Mouse (Mus musculus) embryonic stem cell, embryonic (primary cell): ENCODE data around the gene Dot1l.

Source experiments
- CTCF ChIA-PET, 4 experiments: fragments of 300-600 bp in 2 of 4; fragments of 350-600 bp in 2 of 4; sonication (Branson Sonifier 250); formaldehyde crosslinking; loops; one replicate each; lab custom pipeline; 2022; ENCODE audit warnings: inconsistent platforms in 2 of 4; lab: Charles Lee
- POLR2A ChIA-PET, 4 experiments: fragments of 300-600 bp in 2 of 4; fragments of 350-600 bp in 2 of 4; sonication (Branson Sonifier 250); formaldehyde crosslinking; loops; one replicate each; lab custom pipeline; 2022; ENCODE audit warnings: antibody characterized with exemption in 4 of 4, inconsistent platforms in 1 of 4; lab: Charles Lee

Gene Dot1l

GRCm38 (mm10) chr10:80806341-80807056 is 51.5 kb downstream of the Dot1l start:
- CTCF ChIA-PET, result interaction anchor here (0.8 to 8.6 kb wide), 61 partner anchors 8 to 696 kb away, joined by 3 to 142 read pairs (median 5); partner anchors contain the start of genes Lmnb2 (in 1 of the 4), Slc39a3 (in 1 of the 4) and Timm13 (in 1 of the 4)
- POLR2A ChIA-PET, result interaction anchor here in 3 of 4 experiments (0.6 to 9.2 kb wide), 80 partner anchors 8 to 638 kb away, joined by 3 to 99 read pairs (median 4); partner anchors contain the start of genes Sf3a2 (in 3 of the 3), Timm13 (in 3 of the 3), Ap3d1 (in 2 of the 3) and Csnk1g2 (in 2 of the 3)

- ChIA-PET POLR2A (interaction anchor here (0.6 to 9.2 kb wide), 57 partner anchors 9 to 639 kb away, joined by 3 to 99 read pairs (median 4); partner anchors contain the start of genes Sf3a2 (in 3 of the 4), Plekhj1 (in 2 of the 4), Ap3d1 (in 1 of the 4) and Csnk1g2 (in 1 of the 4)), CTCF (interaction anchor here in 3 of 4 experiments (0.6 to 8.6 kb wide), 35 partner anchors 11 to 696 kb away, joined by 3 to 142 read pairs (median 5); partner anchors contain the start of genes Lmnb2 (in 1 of the 3) and Timm13 (in 1 of the 3))
Measured at GRCm38 (mm10) chr10:80807057-80807627, 52.1 kb downstream of the Dot1l start.

GRCm38 (mm10) chr10:80808099-80808984 is 53.3 kb downstream of the Dot1l start:
- POLR2A ChIA-PET, result interaction anchor here (0.6 to 9.2 kb wide), 42 partner anchors 8 to 516 kb away, joined by 3 to 99 read pairs (median 6); partner anchors contain the start of genes Plekhj1 (in 2 of the 4), Ap3d1 (in 1 of the 4), Csnk1g2 (in 1 of the 4) and Gadd45b (in 1 of the 4)
- CTCF ChIA-PET, result interaction anchor here in 3 of 4 experiments (0.6 to 8.6 kb wide), 13 partner anchors 30 to 230 kb away, joined by 3 to 142 read pairs (median 3); partner anchors contain the start of gene Abhd17a (in 1 of the 3)

GRCm38 (mm10) chr10:80808985-80809632 is 54.1 kb downstream of the Dot1l start:
- CTCF ChIA-PET, result interaction anchor here in 3 of 4 experiments (0.6 to 8.6 kb wide), 13 partner anchors 9 to 1794 kb away, joined by 3 to 142 read pairs (median 4); partner anchors contain the start of genes Abhd17a (in 1 of the 3) and Tmprss9 (in 1 of the 3)
- POLR2A ChIA-PET, result interaction anchor here (0.6 to 9.2 kb wide), 47 partner anchors 8 to 562 kb away, joined by 3 to 99 read pairs (median 5); partner anchors contain the start of genes Plekhj1 (in 2 of the 4), Ap3d1 (in 1 of the 4), Gadd45b (in 1 of the 4) and Mknk2 (in 1 of the 4)

GRCm38 (mm10) chr10:80810084-80810483 is 55.1 kb downstream of the Dot1l start:
- ChIA-PET CTCF (interaction anchor here (0.6 to 8.6 kb wide), 14 partner anchors 11 to 1793 kb away, joined by 3 to 142 read pairs (median 4); partner anchors contain the start of gene Gng7 (in 1 of the 4)), POLR2A (interaction anchor here (0.5 to 9.2 kb wide), 43 partner anchors 9 to 761 kb away, joined by 3 to 99 read pairs (median 5); partner anchors contain the start of genes Ap3d1 (in 1 of the 4), Csnk1g2 (in 1 of the 4), Gadd45b (in 1 of the 4) and Mknk2 (in 1 of the 4))

GRCm38 (mm10) chr10:80812391-80813041 is 57.5 kb downstream of the Dot1l start:
- POLR2A ChIA-PET, result interaction anchor here in 2 of 4 experiments (1.2 to 9.2 kb wide), 3 partner anchors 17 to 30 kb away, joined by 3 to 99 read pairs (median 4); no protein-coding TSS in a partner anchor
- CTCF ChIA-PET, result interaction anchor here in 2 of 4 experiments (1.3 to 1.5 kb wide), 2 partner anchors 68 to 69 kb away, joined by 3 to 8 read pairs; no protein-coding TSS in a partner anchor

GRCm38 (mm10) chr10:80813366-80813765 is 58.4 kb downstream of the Dot1l start, which contains the start of gene Jsrp1:
Gene Jsrp1, minus strand, starts transcription at chr10:80813498.
- POLR2A ChIA-PET, result interaction anchor here in 2 of 4 experiments (0.7 to 9.2 kb wide), 5 partner anchors 15 to 31 kb away, joined by 3 to 99 read pairs (median 3); partner anchors contain the start of genes Plekhj1 (in 1 of the 2) and Sf3a2 (in 1 of the 2)
- CTCF ChIA-PET, result interaction anchor here in 2 of 4 experiments (1.3 to 1.7 kb wide), 3 partner anchors 8 to 68 kb away, joined by 3 to 8 read pairs (median 8); no protein-coding TSS in a partner anchor

GRCm38 (mm10) chr10:80814800-80815199 is 59.8 kb downstream of the Dot1l start:
- POLR2A ChIA-PET, result interaction anchor here in 3 of 4 experiments (0.6 to 1.6 kb wide), 8 partner anchors 9 to 347 kb away, joined by 3 to 5 read pairs (median 3); partner anchors contain the start of genes Amh (in 1 of the 3), Gadd45b (in 1 of the 3), Plekhj1 (in 1 of the 3) and Sf3a2 (in 1 of the 3)
- CTCF ChIA-PET, result interaction anchor here in 2 of 4 experiments (0.8 to 1.7 kb wide), 6 partner anchors 9 to 67 kb away, joined by 3 to 8 read pairs (median 4); no protein-coding TSS in a partner anchor

GRCm38 (mm10) chr10:80816303-80816702 is 61.3 kb downstream of the Dot1l start:
- CTCF ChIA-PET, result interaction anchor here in 3 of 4 experiments (0.9 to 3.1 kb wide), 4 partner anchors 42 to 69 kb away, joined by 3 to 17 read pairs (median 4); no protein-coding TSS in a partner anchor

GRCm38 (mm10) chr10:80817164-80817563 is 62.2 kb downstream of the Dot1l start:
- POLR2A ChIA-PET, result interaction anchor here in 2 of 4 experiments (0.6 to 4.3 kb wide), 10 partner anchors 8 to 300 kb away, joined by 3 to 24 read pairs (median 4); partner anchors contain the start of genes Amh (in 1 of the 2) and Lingo3 (in 1 of the 2)
- CTCF ChIA-PET, result interaction anchor here in 3 of 4 experiments (0.6 to 3.2 kb wide), 9 partner anchors 11 to 70 kb away, joined by 3 to 19 read pairs (median 4); no protein-coding TSS in a partner anchor

More at GRCm38 (mm10) chr10:80816303-80816702, 61.3 kb downstream of the Dot1l start:
- POLR2A ChIA-PET, result interaction anchor here in 3 of 4 experiments (0.6 to 4.3 kb wide), 9 partner anchors 9 to 299 kb away, joined by 3 to 24 read pairs (median 4); partner anchors contain the start of gene Amh (in 1 of the 3)

- CTCF ChIA-PET, result interaction anchor here (0.6 to 3.2 kb wide), 20 partner anchors 9 to 177 kb away, joined by 3 to 19 read pairs (median 5); no protein-coding TSS in a partner anchor
- POLR2A ChIA-PET, result interaction anchor here in 3 of 4 experiments (0.6 to 4.3 kb wide), 17 partner anchors 9 to 561 kb away, joined by 3 to 24 read pairs (median 4); partner anchors contain the start of genes Amh (in 1 of the 3) and Tmprss9 (in 1 of the 3)
Measured at GRCm38 (mm10) chr10:80817955-80818354, 62.9 kb downstream of the Dot1l start.

GRCm38 (mm10) chr10:80818599-80819281 is 63.7 kb downstream of the Dot1l start:
- POLR2A ChIA-PET, result interaction anchor here in 3 of 4 experiments (0.6 to 4.3 kb wide), 18 partner anchors 9 to 142 kb away, joined by 3 to 24 read pairs (median 4); partner anchors contain the start of genes Amh (in 1 of the 3) and Tmprss9 (in 1 of the 3)
- CTCF ChIA-PET, result interaction anchor here (0.6 to 3.2 kb wide), 22 partner anchors 9 to 177 kb away, joined by 3 to 19 read pairs (median 5); partner anchors contain the start of gene Amh (in 1 of the 4)

GRCm38 (mm10) chr10:80819406-80819805 is 64.4 kb downstream of the Dot1l start:
- ChIA-PET POLR2A (interaction anchor here in 3 of 4 experiments (1.0 to 4.3 kb wide), 9 partner anchors 10 to 143 kb away, joined by 3 to 24 read pairs (median 4); partner anchors contain the start of genes Amh (in 1 of the 3) and Gadd45b (in 1 of the 3)), CTCF (interaction anchor here (0.5 to 3.2 kb wide), 12 partner anchors 12 to 1150 kb away, joined by 3 to 19 read pairs (median 4); partner anchors contain the start of gene Amh (in 1 of the 4))
